Mouse (Mus musculus) cerebellum, adult 2 months (tissue): ENCODE data around the gene Gna12. TPM values are rescaled to one million over a fixed set of nuclear protein-coding genes. Genes with fewer than 3 reads are reported as not detected.
A peak's percentile ranks its signal among the peaks of the same experiment; 100 is the strongest.

Experiments used
- DNase-seq, 2 experiments: peaks; one replicate each; pipeline ENCODE4 v3.0.0; 2021
- H3K27ac ChIP-seq: fragments of 200-500 bp; 2 replicates; pipeline ENCODE4 v1.5.1; 2012; ENCODE audit warnings: low read length, control low read depth, inconsistent platforms; ENCODE audit not compliant: insufficient read depth
- H3K27me3 ChIP-seq: fragments of 200-500 bp; 2 replicates; pipeline ENCODE4 v1.6.1; 2012; ENCODE audit warnings: inconsistent platforms, mild to moderate bottlenecking, low read length, moderate library complexity; ENCODE audit not compliant: control insufficient read depth, insufficient read depth
- H3K4me1 ChIP-seq: fragments of 200-500 bp; 2 replicates; pipeline ENCODE4 v1.6.1; 2011; ENCODE audit warnings: low read length; ENCODE audit not compliant: control insufficient read depth, insufficient read depth
- H3K4me3 ChIP-seq: fragments of 200-500 bp; replicated peaks from 2 replicates; pipeline ENCODE3; 2011; ENCODE audit warnings: mild to moderate bottlenecking, low read depth, low read length, control low read depth; ENCODE audit not compliant: insufficient read depth
- CTCF ChIP-seq: fragments of 200-500 bp; IDR thresholded peaks from 2 replicates; pipeline ENCODE4 v1.5.1; 2011; ENCODE audit warnings: low read depth, mild to moderate bottlenecking, control low read depth, low read length, moderate library complexity, borderline replicate concordance; ENCODE audit not compliant: insufficient read depth
- POLR2A ChIP-seq: fragments of 200-500 bp; IDR thresholded peaks from 2 replicates; pipeline ENCODE4 v1.6.1; 2011; ENCODE audit warnings: low read length, control low read depth, borderline replicate concordance; ENCODE audit not compliant: insufficient read depth
- WGBS: fragments of 180-500 bp; shearing (Covaris S2); methylation state at CpG from one replicate; pipeline ENCODE4 v1.1.7; 2018; 5-methylcytosine and 5-hydroxymethylcytosine counted together
- polyA plus RNA-seq: library from polyadenylated mRNA; depleted of rRNA; stranded (reverse); fragments of >200 nt; gene quantifications from 2 replicates; pipeline ENCODE4 v1.2.3, GENCODE M21; 2012

The Gna12 gene
- polyA plus RNA-seq, 1 experiment: 123 TPM

- TF ChIP-seq POLR2A (no peak), CTCF (peak; percentile 86)
- Histone ChIP-seq H3K27me3 (no peaks in the 10 kb centered on the region), H3K4me1 (no peaks in the 10 kb centered on the region), H3K4me3 (no peak overlapping the region), H3K27ac (no peak overlapping the region)
- DNase-seq: peak; percentile 34 to 51
- 33% methylated on average over 5 of the region's 5 CpGs for WGBS
These were observed 17.1 kb upstream of the Gna12 start for GRCm38 (mm10) chr5:140847300-140847729.

GRCm38 (mm10) chr5:140841942-140842341, 11.7 kb upstream of the Gna12 start:
- H3K4me1 ChIP-seq: no peaks in the 10 kb centered on the region
- no peak overlapping the region for H3K27ac ChIP-seq
- no peaks in the 10 kb centered on the region for H3K27me3 ChIP-seq
- 74% methylated on average over 4 of the region's 4 CpGs for WGBS
- H3K4me3 ChIP-seq: no peak overlapping the region
- no peak for DNase-seq
- TF ChIP-seq POLR2A (no peak), CTCF (no peak)

- no peaks in the 10 kb centered on the region for H3K27me3 ChIP-seq
- H3K4me3 ChIP-seq: no peak overlapping the region
- DNase-seq: no peak
- TF ChIP-seq CTCF: no peak
- no peak for TF ChIP-seq POLR2A
- H3K27ac ChIP-seq: no peak overlapping the region
- no peaks in the 10 kb centered on the region; the same call in 1 of the 2 replicates for H3K4me1 ChIP-seq
- WGBS: 76% methylated on average over 8 of the region's 8 CpGs
These were observed 817 bp upstream of the Gna12 start for GRCm38 (mm10) chr5:140831064-140831431.

GRCm38 (mm10) chr5:140829911-140830294, 328 bp downstream of the Gna12 start:
- no peaks in the 10 kb centered on the region for H3K27me3 ChIP-seq
- WGBS: under 1% methylated on average over 58 of the region's 58 CpGs
- no peaks in the 10 kb centered on the region; the same call in 1 of the 2 replicates for H3K4me1 ChIP-seq
- peak overlapping the region; percentile 88 for H3K4me3 ChIP-seq
- H3K27ac ChIP-seq: peak overlapping the region; percentile 20
- DNase-seq: peak in 1 of 2 experiments; percentile 63
- no peak for TF ChIP-seq CTCF
- no peak for TF ChIP-seq POLR2A

GRCm38 (mm10) chr5:140829081-140829910, 935 bp downstream of the Gna12 start:
- H3K4me3 ChIP-seq: peak overlapping the region; percentile 88
- no peak for TF ChIP-seq CTCF
- TF ChIP-seq POLR2A: no peak
- DNase-seq: no peak
- WGBS: 30% methylated on average over 18 of the region's 18 CpGs
- H3K27me3 ChIP-seq: no peaks in the 10 kb centered on the region
- H3K27ac ChIP-seq: no peak overlapping the region
- no peaks in the 10 kb centered on the region; the same call in 1 of the 2 replicates for H3K4me1 ChIP-seq

GRCm38 (mm10) chr5:140828363-140828762, 1.9 kb downstream of the Gna12 start:
- Histone ChIP-seq H3K27me3 (no peaks in the 10 kb centered on the region), H3K4me3 (no peak overlapping the region), H3K4me1 (no peaks in the 10 kb centered on the region; the same call in 1 of the 2 replicates), H3K27ac (no peak overlapping the region)
- DNase-seq: no peak
- 57% methylated on average over 2 of the region's 2 CpGs for WGBS
- TF ChIP-seq POLR2A (no peak), CTCF (no peak)

- no peaks in the 10 kb centered on the region; the same call in 1 of the 2 replicates for H3K4me1 ChIP-seq
- H3K27ac ChIP-seq: no peak overlapping the region
- TF ChIP-seq POLR2A: no peak
- TF ChIP-seq CTCF: no peak
- WGBS: 62% methylated on average over 8 of the region's 8 CpGs
- H3K4me3 ChIP-seq: no peak overlapping the region
- no peak for DNase-seq
- no peaks in the 10 kb centered on the region for H3K27me3 ChIP-seq
These were observed 2.3 kb downstream of the Gna12 start for GRCm38 (mm10) chr5:140827896-140828295.

GRCm38 (mm10) chr5:140827413-140827812, 2.8 kb downstream of the Gna12 start:
- no peaks in the 10 kb centered on the region; the same call in 1 of the 2 replicates for H3K4me1 ChIP-seq
- H3K4me3 ChIP-seq: no peak overlapping the region
- no peak overlapping the region for H3K27ac ChIP-seq
- H3K27me3 ChIP-seq: no peaks in the 10 kb centered on the region
- TF ChIP-seq CTCF: no peak
- no peak for TF ChIP-seq POLR2A
- 47% methylated on average over 2 of the region's 2 CpGs for WGBS
- DNase-seq: no peak
